Mouse (Mus musculus) CH12.LX (cell line): ENCODE results near the gene Olfr649. TPM values are rescaled to one million over a fixed set of nuclear protein-coding genes. Genes with fewer than 3 reads are reported as not detected.

Experiments used
- DNase-seq: peaks from one replicate; pipeline ENCODE4 v3.0.0-alpha.2; 2013; ENCODE audit errors: extremely low read depth
- H3K27ac ChIP-seq: 2 replicates; pipeline ENCODE4 v1.5.1; 2012; ENCODE audit warnings: low read depth, mild to moderate bottlenecking, control low read depth, moderate library complexity; ENCODE audit not compliant: insufficient read depth
- H3K27me3 ChIP-seq: replicated peaks from 2 replicates; pipeline ENCODE3; 2012; ENCODE audit warnings: inconsistent platforms
- H3K36me3 ChIP-seq, 2 experiments: replicated peaks in 1 of 2; 2 replicates each; pipeline versions ENCODE3 to v1.6.1; 2012; ENCODE audit warnings: inconsistent platforms in 1 of 2, low read length in 1 of 2, mild to moderate bottlenecking in 1 of 2, mixed read lengths in 1 of 2, moderate library complexity in 1 of 2; ENCODE audit not compliant: control insufficient read depth in 1 of 2, insufficient read depth in 1 of 2
- H3K4me1 ChIP-seq, 2 experiments: 2 replicates each; pipeline ENCODE4 v1.6.1; 2012; ENCODE audit warnings: inconsistent platforms in 1 of 2, moderate library complexity in 1 of 2; ENCODE audit not compliant: insufficient read depth in 2 of 2, control insufficient read depth in 1 of 2
- H3K4me2 ChIP-seq: 2 replicates; pipeline ENCODE4 v1.6.1; 2012; ENCODE audit warnings: low read depth, mild to moderate bottlenecking, control low read depth; ENCODE audit not compliant: poor library complexity, insufficient read depth, severe bottlenecking
- H3K4me3 ChIP-seq, 3 experiments: fragments of 150-350 bp in 1 of 3; sonication (generic) in 1 of 3; replicated peaks in 1 of 3; 2 replicates each; pipeline versions ENCODE3 to v1.5.1; 2011 to 2012; ENCODE audit warnings: low read depth in 2 of 3, low read length in 2 of 3, mild to moderate bottlenecking in 2 of 3, moderate library complexity in 2 of 3, control low read depth in 1 of 3, improper control_type of control experiment in 1 of 3, inconsistent platforms in 1 of 3, mixed read lengths in 1 of 3; ENCODE audit not compliant: poor library complexity in 1 of 3
- H3K79me2 ChIP-seq: replicated peaks from 2 replicates; pipeline ENCODE4 v1.6.1; 2012; ENCODE audit warnings: mild to moderate bottlenecking, moderate library complexity; ENCODE audit not compliant: control insufficient read depth, poor library complexity, insufficient read depth, severe bottlenecking; ENCODE audit errors: extremely low read depth
- H3K9ac ChIP-seq: 2 replicates; pipeline ENCODE4 v1.6.1; 2012; ENCODE audit warnings: low read depth, mild to moderate bottlenecking, control low read depth, moderate library complexity; ENCODE audit not compliant: insufficient read depth
- H3K9me3 ChIP-seq: replicated peaks from 2 replicates; pipeline ENCODE3; 2012; ENCODE audit warnings: low read length, inconsistent platforms, mixed read lengths
- BHLHE40 ChIP-seq: IDR thresholded peaks from 2 replicates; pipeline ENCODE4 v1.6.1; 2011; ENCODE audit warnings: mild to moderate bottlenecking, low read depth, low read length, improper control_type of control experiment
- CTCF ChIP-seq, 2 experiments: IDR thresholded peaks in 1 of 2; conservative IDR thresholded peaks in 1 of 2; 2 replicates each; pipeline ENCODE4 v1.5.1; 2011 to 2012; ENCODE audit warnings: low read depth in 2 of 2, low read length in 2 of 2, improper control_type of control experiment in 1 of 2, inconsistent platforms in 1 of 2, mild to moderate bottlenecking in 1 of 2, moderate library complexity in 1 of 2
- ELF1 ChIP-seq: IDR thresholded peaks from 2 replicates; pipeline ENCODE4 v1.6.1; 2014; ENCODE audit warnings: low read depth, mild to moderate bottlenecking, inconsistent platforms, low read length, improper control_type of control experiment
- ETS1 ChIP-seq: conservative IDR thresholded peaks from 2 replicates; pipeline ENCODE4 v1.6.1; 2012; ENCODE audit warnings: low read depth, mild to moderate bottlenecking, inconsistent platforms, low read length, improper control_type of control experiment, moderate library complexity
- IRF4 ChIP-seq: IDR thresholded peaks from 2 replicates; pipeline ENCODE4 v1.6.1; 2014; ENCODE audit warnings: low read depth, mild to moderate bottlenecking, inconsistent platforms, low read length, improper control_type of control experiment
- MYC ChIP-seq: IDR thresholded peaks from 2 replicates; pipeline ENCODE4 v1.6.1; 2011; ENCODE audit warnings: low read depth, mild to moderate bottlenecking, improper control_type of control experiment, low read length
- NRF1 ChIP-seq: IDR thresholded peaks from 2 replicates; pipeline ENCODE4 v1.6.1; 2014; ENCODE audit warnings: low read depth, mild to moderate bottlenecking, inconsistent platforms, low read length, improper control_type of control experiment, moderate library complexity
- POLR2A ChIP-seq: IDR thresholded peaks from 2 replicates; pipeline ENCODE4 v1.6.1; 2011; ENCODE audit warnings: low read depth, mild to moderate bottlenecking, improper control_type of control experiment, low read length
- RAD21 ChIP-seq: IDR thresholded peaks from 2 replicates; pipeline ENCODE4 v1.6.1; 2011; ENCODE audit warnings: low read depth, mild to moderate bottlenecking, low read length, improper control_type of control experiment, moderate library complexity
- RCOR1 ChIP-seq: conservative IDR thresholded peaks from 2 replicates; pipeline ENCODE4 v1.6.1; 2012; ENCODE audit warnings: low read depth, mild to moderate bottlenecking, inconsistent platforms, low read length, improper control_type of control experiment
- SMC3 ChIP-seq: IDR thresholded peaks from 2 replicates; pipeline ENCODE4 v1.6.1; 2011; ENCODE audit warnings: low read depth, low read length, improper control_type of control experiment
- ZC3H11A ChIP-seq: IDR thresholded peaks from 2 replicates; pipeline ENCODE4 v1.6.1; 2012; ENCODE audit warnings: low read depth, mild to moderate bottlenecking, inconsistent platforms, low read length, improper control_type of control experiment
- dilution Hi-C: fragments of 300-500 bp; cut with MboI; formaldehyde crosslinking; loops from 2 replicates; pipeline ENCODE4 v1.14.3; 2020; ENCODE audit warnings: low sequenced_read_pairs; ENCODE audit not compliant: extremely low pct_unique_long_range_greater_than_20kb, extremely low pct_ligation_motif_present
- in situ Hi-C: fragments of 300-500 bp; cut with MboI; formaldehyde crosslinking; loops from 3 replicates; pipeline ENCODE4 v1.14.3; 2019; ENCODE audit warnings: low sequenced_read_pairs, low pct_ligation_motif_present, low pct_unique_long_range_greater_than_20kb, mixed read lengths
- polyA plus RNA-seq: library from polyadenylated mRNA; unstranded; fragments of >175 nt; gene quantifications from 2 replicates; pipeline ENCODE4 v1.2.1, GENCODE M21; 2012; ENCODE audit warnings: low read depth; ENCODE audit not compliant: insufficient read length
- total RNA-seq, 2 experiments: library from RNA; depleted of rRNA; stranded (reverse); fragments of 300-350 nt in 1 of 2; fragments of >200 nt in 1 of 2; gene quantifications; 2 replicates each; pipeline ENCODE4 v1.2.3; 2012 to 2014

Gene Olfr649
- total and polyA plus RNA-seq, 3 experiments, result not detected

- dilution Hi-C loops (no loop called here), in situ Hi-C loops (loop anchor here (5.0 kb wide), 1 partner anchor 66 kb away; no protein-coding TSS in a partner anchor)
- Histone ChIP-seq H3K4me3 (no peak overlapping the region), H3K79me2 (no peaks in the 10 kb centered on the region), H3K4me2 (no peak overlapping the region), H3K4me1 (0 out of 4 replicates have a peak, but pooled peaks cover 0 to 2% of the 10 kb centered on the region in 2 experiments), H3K9ac (no peak overlapping the region), H3K9me3 (no peaks in the 10 kb centered on the region), H3K27ac (no peak overlapping the region), H3K27me3 (no peaks in the 10 kb centered on the region), H3K36me3 (no peaks in the 10 kb centered on the region)
- TF ChIP-seq CTCF (conservative IDR thresholded peaks at IDR 0.05 in 1 of 2, IDR thresholded peaks at IDR 0.05 in 1 of 2; ENCODE audit: low read depth in 2 of 2, low read length in 2 of 2) (peak; percentile 86 to 92), ZC3H11A (0 out of 2 replicates have a peak, but pooled peaks have one; percentile 5), SMC3 (peak; percentile 86), POLR2A (no peak), MYC (no peak), IRF4 (peak; percentile 41; the same call in 1 of the 2 replicates), RAD21 (peak; percentile 51), ETS1 (no peak)
- DNase-seq, result peak; percentile 63
These were observed 35.4 kb upstream of the Olfr649 start for GRCm38 (mm10) chr7:104231203-104231602.

GRCm38 (mm10) chr7:104218701-104219569, 23.1 kb upstream of the Olfr649 start, which contains the start of gene Trim6:
TSS of gene Trim6 (plus strand) at chr7:104218793.
- Histone ChIP-seq H3K9me3 (no peaks in the 10 kb centered on the region), H3K4me2 (no peak within 1 kb of the TSS), H3K79me2 (no peaks in the 10 kb centered on the region), H3K4me3 (no peak within 1 kb of the TSS), H3K4me1 (peaks cover 0 to 11% of the 10 kb centered on the region in 2 experiments; a peak in 2 of 4 replicates), H3K36me3 (no peaks in the 10 kb centered on the region), H3K27me3 (no peaks in the 10 kb centered on the region), H3K27ac (no peak within 1 kb of the TSS), H3K9ac (no peak within 1 kb of the TSS)
- dilution Hi-C loops (no loop called here), in situ Hi-C loops (no loop called here)
- DNase-seq, result no peak
- TF ChIP-seq BHLHE40 (no peak), RCOR1 (no peak)

GRCm38 (mm10) chr7:104217881-104218280, 22.1 kb upstream of the Olfr649 start:
- Histone ChIP-seq H3K27me3 (no peaks in the 10 kb centered on the region), H3K79me2 (no peaks in the 10 kb centered on the region), H3K4me3 (no peak overlapping the region), H3K9me3 (no peaks in the 10 kb centered on the region), H3K4me2 (no peak overlapping the region), H3K36me3 (no peaks in the 10 kb centered on the region), H3K27ac (no peak overlapping the region), H3K4me1 (peaks cover 0 to 11% of the 10 kb centered on the region in 2 experiments; a peak in 2 of 4 replicates), H3K9ac (no peak overlapping the region)
- TF ChIP-seq NRF1 (no peak), ELF1 (0 out of 2 replicates have a peak, but pooled peaks have one; percentile 26)
- dilution Hi-C loops, result no loop called here
- DNase-seq, result peak; percentile 41
- in situ Hi-C loops, result no loop called here
